Mouse (Mus musculus) G1E (cell line): ENCODE data around the gene Ptprg.

Experiments used
- CTCF ChIP-seq: IDR thresholded peaks from 2 replicates; pipeline ENCODE4 v1.5.1; 2012; ENCODE audit warnings: low read depth, low read length, inconsistent platforms, mixed read lengths
- GATA2 ChIP-seq: IDR thresholded peaks from 2 replicates; pipeline ENCODE4 v1.6.1; 2012; ENCODE audit warnings: low read depth, low read length, inconsistent platforms, borderline replicate concordance
- TAL1 ChIP-seq: conservative IDR thresholded peaks from 2 replicates; pipeline ENCODE4 v1.6.1; 2012; ENCODE audit warnings: low read depth, low read length, inconsistent platforms, mixed read lengths

DNA sequence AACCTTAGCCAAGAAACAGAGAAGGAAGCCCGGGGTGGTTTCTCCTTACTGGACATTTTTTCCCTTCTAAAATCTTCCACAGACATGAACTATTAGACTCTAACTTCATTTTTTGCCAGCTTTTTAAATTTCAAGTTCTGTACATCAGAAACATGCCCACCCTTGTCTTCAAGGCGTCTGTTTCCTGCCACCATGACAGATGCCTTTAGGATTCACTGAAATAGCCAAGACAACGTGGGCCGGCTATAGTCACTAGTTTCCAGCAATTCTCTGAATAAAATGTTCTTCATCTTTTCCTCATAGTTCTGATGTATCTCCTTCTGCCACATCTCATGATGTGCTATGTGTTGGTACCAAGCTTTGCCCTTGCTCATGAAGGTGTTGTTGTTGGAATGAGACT, 450.7 kb downstream of the Ptprg start:
- TF ChIP-seq GATA2 (no peak), CTCF (no peak), TAL1 (no peak)
